Mouse (Mus musculus) olfactory bulb, adult 2 months (tissue): Measurements from ENCODE around the gene Nrsn1.

ENCODE experiments used
- CTCF ChIP-seq: fragments of 200-500 bp; IDR thresholded peaks from 2 replicates; pipeline ENCODE4 v1.5.1; 2012; ENCODE audit warnings: low read depth, mild to moderate bottlenecking, low read length, moderate library complexity; ENCODE audit not compliant: insufficient read depth
- POLR2A ChIP-seq: fragments of 200-500 bp; IDR thresholded peaks from 2 replicates; pipeline ENCODE4 v1.6.1; 2012; ENCODE audit warnings: mild to moderate bottlenecking, low read depth, low read length, moderate library complexity; ENCODE audit not compliant: insufficient read depth

- TF ChIP-seq CTCF (no peak), POLR2A (peak; percentile 42; the same call in 1 of the 2 replicates)
Observed at GRCm38 (mm10) chr13:25269569-25270268, 583 bp downstream of the Nrsn1 start.
